Mouse (Mus musculus) adrenal gland, postnatal 10 days (tissue): ENCODE measurements around the gene Dars2. TPM values are rescaled to one million over a fixed set of nuclear protein-coding genes. Genes with fewer than 3 reads are reported as not detected.
"Not testable (repeated sequence)": the region's sequence is repeated elsewhere in the genome, so short reads cannot be mapped to it uniquely, and the experiment has no call there.

ENCODE experiments used
- DNase-seq: peaks from one replicate; pipeline ENCODE4 v3.0.0; 2021; ENCODE audit warnings: mixed read lengths
- total RNA-seq, 2 experiments: library from RNA; stranded (reverse); gene quantifications; 2 replicates each; pipeline ENCODE4 v1.2.3; 2021

The Dars2 gene
- total RNA-seq, 2 experiments from 2014 or later, result 26.3 to 30.1 TPM

DNA sequence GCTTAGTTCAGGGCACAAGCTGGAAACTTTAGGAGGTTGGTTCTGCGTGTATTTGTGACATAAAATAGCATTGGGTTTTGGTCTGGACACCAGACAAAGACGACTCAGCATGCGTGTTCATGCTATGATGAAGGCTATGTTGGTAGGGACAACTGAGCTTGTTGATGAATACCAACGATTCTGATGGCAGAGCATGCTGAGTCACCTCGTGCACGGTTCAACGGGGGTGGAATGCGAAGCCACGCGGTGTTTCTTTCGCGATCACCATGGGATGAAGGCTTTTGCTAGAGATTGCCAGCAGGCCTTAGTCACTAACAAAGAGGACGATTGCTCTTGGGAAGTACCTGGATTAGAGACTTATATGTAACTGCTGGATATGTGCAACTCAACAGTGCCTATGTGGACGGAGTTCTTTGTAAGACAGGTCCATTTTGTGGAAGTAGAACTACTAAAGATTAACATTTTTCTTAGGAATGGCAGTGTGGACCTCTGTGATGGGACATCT lies 35.1 kb downstream of the Dars2 start:
- peak; percentile 51 for DNase-seq

DNA sequence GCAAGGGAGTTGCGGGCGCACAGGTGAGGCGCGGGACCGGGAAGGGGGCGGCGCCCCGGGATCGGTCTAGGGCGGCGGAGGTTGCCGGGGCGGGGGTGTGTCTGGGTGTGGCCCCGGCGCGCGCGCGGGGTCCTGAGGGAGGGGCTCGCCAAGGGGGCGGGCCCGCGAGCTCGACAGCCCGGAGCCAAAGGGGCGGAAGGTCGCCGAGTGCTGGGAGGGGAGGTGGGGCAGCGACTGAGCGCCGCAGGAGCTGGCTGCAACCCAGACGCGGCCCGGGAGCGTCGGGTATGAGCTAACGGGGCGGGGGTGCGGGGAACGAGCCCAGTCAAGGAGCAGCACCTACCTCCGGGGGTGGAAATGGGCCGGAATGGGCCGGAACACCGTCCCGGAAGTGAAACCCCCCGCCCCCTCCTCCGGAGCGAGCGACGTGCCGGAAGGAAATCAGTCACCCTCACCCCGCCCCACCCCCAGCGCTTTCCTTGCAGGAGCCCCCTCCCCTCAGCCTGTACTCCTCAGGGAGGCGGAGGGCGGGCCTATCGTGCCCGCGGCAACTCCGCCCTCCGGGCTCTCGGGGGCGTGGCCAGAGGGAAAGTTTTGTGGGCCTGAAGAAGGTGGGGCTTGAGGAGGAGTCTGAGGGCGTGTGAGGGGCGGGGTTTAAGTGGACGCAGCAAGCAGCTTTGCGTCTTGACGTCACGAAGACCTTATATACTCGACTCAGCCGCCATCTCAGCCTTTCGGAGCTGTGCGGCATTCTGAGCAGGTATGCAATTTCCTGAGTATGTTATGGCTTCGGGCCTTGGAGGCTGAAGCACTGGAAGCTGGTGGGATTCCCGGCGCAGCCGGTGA lies 35.8 kb downstream of the Dars2 start, which contains the start of gene Zbtb37:
Gene Zbtb37, minus strand, starts transcription at position 415 of the 846 bp plus-strand sequence.
- DNase-seq, result peak; percentile 98

DNA sequence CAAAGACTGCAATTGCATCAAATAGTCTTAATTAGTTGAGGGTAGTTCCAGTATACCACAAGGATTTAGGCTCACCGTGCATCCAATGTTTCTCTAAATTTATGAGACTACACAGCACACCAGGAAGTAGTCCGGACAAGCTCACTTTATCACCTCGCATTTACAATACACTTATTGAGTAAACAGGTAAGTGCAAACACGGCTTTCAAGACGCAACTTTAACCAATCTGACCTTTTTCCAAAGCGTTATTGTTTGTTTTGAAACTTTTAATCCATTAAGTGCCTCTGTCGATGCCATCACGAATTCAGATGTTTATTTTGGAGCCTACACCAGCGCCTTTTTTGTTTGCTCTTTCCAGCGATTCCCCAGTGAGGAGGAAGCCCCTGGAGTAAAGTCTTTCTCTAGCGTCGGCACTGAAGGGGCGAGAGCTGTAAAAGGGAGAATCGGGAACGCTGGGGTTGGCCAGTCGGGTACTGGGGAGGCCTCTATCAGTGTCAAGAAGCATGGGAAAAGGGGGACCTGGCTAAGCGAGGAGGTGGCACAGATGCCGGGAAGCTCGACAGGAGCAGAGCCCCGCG lies 36.5 kb downstream of the Dars2 start:
- DNase-seq, result no peak

DNA sequence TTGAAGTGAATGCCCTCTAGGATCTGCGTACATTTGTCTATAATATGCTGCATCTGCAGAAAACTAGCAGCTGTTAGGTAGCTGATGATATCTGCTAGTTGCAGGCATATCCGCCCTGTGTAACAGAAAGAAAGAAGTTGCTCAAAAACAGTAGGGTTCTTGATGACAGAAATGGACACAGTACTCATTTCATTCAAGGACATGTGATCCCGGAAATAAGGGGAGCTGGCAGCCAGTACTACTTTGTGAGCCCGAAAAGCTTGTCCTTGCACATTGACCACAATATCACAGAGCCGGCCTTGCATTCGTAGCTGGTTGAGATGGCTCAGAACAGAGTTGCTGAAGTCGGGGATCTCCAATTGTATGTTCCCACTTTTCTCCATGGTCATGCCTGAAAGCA lies 38.1 kb downstream of the Dars2 start:
- peak; percentile 64 for DNase-seq

DNA sequence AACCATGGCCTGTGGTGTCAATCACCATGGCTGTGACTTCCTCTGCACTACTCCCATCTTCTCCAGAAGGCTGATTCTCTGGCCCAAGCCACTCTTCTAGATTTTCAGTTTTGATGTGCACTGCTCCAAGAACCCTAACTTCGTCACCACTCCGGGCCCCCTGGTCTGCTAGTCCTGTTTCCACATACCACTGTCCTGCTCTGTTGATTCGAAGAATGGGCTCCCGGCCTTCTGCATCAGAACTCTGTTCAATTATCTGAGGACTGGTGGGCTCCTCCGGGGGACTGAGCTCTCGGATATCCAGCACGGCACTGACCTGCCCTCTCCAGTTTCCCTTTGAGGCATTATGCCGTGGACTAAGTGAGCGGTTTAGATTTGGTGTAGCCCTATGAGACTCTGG lies 38.6 kb downstream of the Dars2 start:
- DNase-seq, result no peak

DNA sequence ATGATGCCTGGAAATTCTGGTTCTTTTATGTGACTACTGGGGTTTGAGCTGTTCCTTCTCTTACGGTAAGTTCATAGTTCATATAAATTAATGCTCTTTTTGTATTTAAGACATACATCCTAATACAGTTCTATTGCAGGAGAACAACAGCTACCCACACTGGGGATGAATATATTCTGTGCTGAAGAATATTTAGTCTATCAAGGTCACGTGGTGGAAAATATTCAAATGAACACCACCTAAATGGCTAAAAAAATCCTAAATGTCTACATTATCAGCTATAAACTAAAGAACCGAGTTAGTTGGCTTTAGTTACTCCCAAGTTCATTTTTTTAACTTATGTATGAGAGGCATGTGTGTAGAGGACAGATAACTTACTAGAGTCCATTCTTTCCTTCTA lies 40.4 kb downstream of the Dars2 start:
- no peak for DNase-seq

DNA sequence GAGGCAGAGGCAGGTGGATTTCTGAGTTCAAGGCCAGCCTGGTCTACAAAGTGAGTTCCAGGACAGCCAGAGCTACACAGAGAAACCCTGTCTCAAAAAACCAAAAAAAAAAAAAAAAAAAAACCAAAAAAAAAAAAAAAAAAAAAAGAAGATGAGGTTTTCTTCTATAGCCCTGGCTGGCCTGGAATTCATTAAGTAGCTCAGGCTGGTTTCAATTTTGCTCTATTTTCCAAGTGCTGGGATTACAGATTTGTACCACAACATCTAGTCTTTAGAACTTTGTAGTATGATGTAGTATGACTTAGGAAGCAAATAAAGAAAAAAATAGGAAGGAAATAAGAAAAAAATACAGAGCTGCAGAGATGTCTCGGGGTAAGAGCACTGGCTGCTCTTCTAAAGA lies 42.0 kb downstream of the Dars2 start:
- DNase-seq, result not testable (repeated sequence)

DNA sequence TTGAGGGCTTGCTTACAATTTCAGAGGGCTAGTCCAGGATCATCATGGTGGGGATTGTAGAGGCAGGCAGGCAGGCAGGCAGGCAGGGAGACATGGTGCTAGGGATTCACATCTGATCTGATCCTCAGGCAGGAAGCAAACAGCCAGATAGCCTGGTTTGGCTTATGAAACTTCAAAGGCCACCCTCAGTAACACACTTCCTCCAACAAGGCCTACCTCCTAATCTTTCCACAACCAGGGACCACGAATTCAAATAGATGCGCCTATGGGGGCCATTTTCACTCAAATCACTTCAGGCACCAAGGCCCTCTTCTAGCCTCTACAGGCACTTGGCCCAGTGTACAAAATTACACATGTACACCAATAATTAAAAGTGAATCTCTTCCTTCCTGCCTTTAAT lies 43.3 kb downstream of the Dars2 start:
- no peak for DNase-seq

DNA sequence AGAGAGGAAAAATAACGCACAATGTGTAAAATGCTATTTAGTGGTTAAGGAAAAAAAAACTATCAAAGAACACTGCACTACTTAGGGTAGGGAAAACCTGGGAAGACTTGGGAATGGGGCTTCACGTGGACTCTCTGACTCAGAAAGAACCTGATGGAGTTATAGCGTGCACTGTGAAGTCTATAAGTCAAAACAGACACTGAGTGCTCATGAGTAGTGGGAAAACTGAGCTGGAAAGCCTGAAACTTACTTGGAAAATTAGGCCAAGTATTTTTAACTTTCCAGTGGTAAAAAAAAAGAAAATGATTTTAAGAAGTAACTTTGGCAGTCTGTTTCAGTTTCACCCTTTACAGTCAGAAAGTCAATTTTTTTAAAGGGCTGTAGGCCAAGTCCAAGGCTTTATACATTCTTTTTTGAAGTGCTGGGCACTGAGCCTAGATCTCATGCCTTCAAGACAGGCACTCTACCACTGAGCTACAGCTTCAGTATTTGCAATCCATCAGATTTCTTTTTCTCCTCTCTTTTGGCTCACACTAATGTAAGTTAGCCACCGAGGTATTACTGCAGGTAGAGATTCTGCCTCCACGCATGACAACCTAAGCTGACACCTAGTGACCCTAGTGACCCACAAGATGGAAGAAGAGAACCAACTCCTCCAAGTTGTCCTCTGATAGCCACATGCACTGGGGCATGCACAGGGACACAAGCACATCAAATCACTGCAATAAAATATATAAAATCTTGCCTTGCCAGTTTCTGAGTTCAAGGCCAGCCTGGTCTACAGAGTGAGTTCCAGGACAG lies 44.8 kb downstream of the Dars2 start:
- DNase-seq, result peak; percentile 35

DNA sequence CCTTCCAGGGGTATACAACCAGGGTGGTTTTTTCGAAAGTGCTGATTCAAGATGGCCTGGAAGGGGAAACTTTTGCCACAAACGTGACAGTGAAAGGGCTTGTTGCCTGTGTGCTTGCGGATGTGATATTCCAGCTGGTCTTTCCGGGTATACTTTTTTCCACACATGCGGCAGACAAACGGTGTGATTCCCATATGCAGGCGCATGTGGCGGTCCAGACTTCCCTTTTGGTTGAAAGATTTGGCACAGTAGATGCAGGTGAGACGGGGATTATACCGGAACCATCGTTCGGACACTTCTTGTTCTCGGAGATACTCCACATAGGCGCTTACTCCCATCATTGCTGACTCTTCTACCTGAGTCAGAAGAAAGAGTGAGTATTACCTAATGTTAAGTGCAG lies 50.4 kb downstream of the Dars2 start:
- DNase-seq, result no peak

DNA sequence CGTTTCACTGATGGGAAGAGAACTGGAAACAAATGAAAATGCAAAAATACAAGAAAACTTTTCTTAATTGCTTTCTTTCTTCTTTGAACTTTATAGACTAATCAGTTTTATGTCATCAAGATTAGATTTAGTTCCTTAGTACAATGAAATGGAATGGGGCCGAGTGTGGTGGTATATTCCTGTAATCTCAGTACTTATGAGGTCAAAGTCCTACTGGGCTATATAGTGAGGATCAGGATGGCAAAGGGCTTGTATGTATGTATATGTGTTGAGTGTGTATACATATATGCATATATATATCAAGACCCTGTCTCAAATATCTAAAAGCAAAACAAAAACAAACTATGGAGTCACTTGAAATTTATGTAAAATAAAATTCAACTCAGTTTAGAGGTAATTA lies 54.1 kb downstream of the Dars2 start:
- no peak for DNase-seq

DNA sequence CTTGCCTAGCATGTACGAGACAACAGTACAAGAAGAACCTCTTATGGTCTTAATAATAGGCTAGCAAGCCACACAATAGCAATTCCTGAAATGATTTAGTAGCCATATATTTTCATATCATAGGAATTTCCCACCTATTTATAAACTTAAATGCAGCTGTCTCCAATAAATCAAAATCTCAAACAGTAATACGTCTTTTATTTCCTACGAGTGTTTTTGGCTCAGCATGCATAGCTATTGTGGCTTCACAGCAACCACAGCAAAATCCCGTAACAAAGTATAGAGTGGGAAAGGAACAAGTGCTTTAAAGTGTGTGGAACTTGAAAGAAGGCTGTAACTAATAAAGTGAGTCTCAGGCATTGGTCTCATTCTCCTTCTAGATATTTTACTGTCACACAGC lies 60.0 kb downstream of the Dars2 start:
- no peak for DNase-seq

DNA sequence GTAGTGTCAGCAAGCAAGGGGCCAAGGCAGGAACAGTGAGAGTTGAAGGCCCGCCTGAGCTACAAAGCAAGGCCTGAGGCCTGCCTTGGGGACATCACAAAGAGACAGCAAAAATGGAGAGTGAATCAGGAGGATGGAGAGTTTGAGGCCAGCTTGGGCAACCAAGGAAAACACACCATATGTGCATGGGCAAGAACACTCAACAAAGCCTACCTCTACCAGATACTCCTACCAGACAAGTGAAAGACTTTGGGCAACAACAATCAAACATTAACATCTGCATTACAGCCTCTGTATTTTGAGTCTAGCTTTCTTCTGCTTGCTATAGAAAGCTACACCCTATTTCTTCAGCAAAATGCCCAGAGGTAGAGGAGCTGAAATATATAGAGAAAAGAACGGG lies 62.4 kb downstream of the Dars2 start:
- DNase-seq, result no peak

DNA sequence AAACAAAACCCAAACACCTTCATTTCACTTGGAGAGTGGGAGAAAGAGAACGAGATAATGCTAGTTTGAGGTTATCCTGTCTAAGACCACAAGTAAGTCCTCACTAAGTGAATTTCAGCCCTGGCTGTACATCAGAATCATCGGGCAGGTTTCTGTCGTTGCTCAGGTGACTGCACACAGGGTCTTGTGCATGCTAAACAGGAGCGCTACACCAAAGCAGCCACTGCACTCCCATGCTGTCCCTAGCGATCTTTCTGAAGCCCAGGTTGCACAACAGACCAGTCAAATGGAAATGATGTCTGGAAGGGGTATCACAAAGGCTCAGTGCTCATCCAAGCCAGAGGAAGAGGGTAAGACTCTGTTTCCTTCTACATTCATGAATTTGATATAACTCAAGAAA lies 64.0 kb downstream of the Dars2 start:
- DNase-seq, result no peak

DNA sequence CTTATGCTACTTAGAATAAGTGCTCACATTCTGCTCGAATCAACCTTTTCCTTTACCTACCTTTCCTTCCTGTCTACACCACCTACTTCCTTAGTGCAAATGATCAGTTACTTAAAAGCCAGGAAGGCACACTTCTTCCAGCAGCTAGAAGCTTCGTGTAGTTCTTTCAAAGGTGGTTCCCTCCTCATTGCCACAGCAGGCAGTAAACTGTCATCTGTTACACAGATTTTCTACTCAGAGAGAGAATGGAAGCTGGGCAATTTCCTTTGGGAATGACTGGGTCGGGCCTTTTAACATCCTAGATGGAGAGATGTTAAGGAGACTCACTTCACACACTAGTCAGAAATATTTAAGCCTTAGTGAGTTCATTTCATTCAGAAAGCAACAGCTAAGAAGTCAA lies 64.9 kb downstream of the Dars2 start:
- no peak for DNase-seq

DNA sequence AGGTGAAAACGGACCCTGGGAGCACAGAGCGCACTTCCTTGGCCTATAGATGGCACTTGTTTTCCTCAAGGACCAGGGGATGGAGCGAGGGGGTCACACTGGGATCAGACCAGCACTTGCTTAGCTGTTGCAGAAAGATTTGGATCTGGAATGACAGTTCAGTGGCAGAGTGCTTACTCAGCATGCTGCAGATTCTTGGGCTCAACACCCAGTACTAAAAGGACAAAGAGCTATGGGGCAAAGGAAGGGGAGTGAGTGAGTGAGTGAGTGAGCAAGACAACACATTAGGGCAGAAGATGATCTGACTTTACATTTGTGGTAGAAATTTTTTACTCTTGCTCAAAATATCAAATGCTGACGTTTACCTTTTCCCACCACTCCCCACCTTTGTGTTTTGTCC lies 65.5 kb downstream of the Dars2 start:
- DNase-seq, result no peak

DNA sequence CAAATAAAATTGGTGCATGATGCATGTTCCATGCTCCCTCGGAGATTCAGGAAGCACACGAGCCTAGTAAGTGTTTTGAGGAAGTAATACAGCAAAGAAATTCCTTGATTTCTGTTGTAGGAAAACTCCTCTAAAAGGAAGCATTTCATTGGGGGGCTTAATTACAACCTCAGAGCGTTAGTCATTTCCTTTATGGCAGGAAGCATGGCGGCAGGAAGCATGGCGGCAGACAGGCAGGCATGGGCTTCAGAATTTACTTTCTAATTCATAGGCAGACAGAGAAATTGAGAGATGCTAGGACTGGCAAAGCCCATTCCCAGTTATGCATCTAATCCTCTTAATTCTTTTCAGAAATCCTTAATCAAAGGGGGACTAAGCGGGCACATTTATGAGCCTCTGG lies 76.6 kb downstream of the Dars2 start:
- DNase-seq, result no peak

Other genes with a start within 250 kb of the Dars2 start
- gene Rc3h1, start 164.2 kb downstream of the Dars2 start, total RNA-seq, result 10 to 100 TPM; 38.5 to 45.3 TPM
- 100 to 1,000 TPM; 292 to 761 TPM for gene Serpinc1, start 92.1 kb downstream of the Dars2 start, total RNA-seq
- gene Zbtb37, start 35.8 kb downstream of the Dars2 start, total RNA-seq, result 10 to 100 TPM; 11.3 to 21.9 TPM
- gene Cenpl, start 55 bp upstream of the Dars2 start, total RNA-seq, result 1 to 10 TPM; 5.7 to 6.2 TPM
- gene Klhl20, start 60.9 kb upstream of the Dars2 start, total RNA-seq, result 10 to 100 TPM; 13.7 to 17.8 TPM
- gene Ankrd45, start 72.0 kb upstream of the Dars2 start, total RNA-seq, result 1 to 10 TPM; 1.7 to 3.0 TPM
- gene Tex50, start 88.7 kb upstream of the Dars2 start, total RNA-seq, result not detected
- gene Prdx6, start 180.6 kb upstream of the Dars2 start, total RNA-seq, result 100 to 1,000 TPM; 360 to 367 TPM